Mouse (Mus musculus) embryonic facial prominence, embryonic 10.5 days (tissue): ENCODE data around the gene Lzic. TPM values are rescaled to one million over a fixed set of nuclear protein-coding genes. Genes with fewer than 3 reads are reported as not detected.

Source experiments
- DNase-seq: peaks from one replicate; pipeline ENCODE4 v3.0.0-alpha.2; 2017; ENCODE audit warnings: low spot score
- H3K27ac ChIP-seq: fragments of 300-500 bp; sonication (generic); replicated peaks from 2 replicates; pipeline ENCODE4 v1.5.1; 2016; ENCODE audit warnings: mild to moderate bottlenecking
- H3K27me3 ChIP-seq: fragments of 300-500 bp; sonication (generic); replicated peaks from 2 replicates; pipeline ENCODE4 v1.6.1; 2016; ENCODE audit warnings: low read depth, mild to moderate bottlenecking; ENCODE audit not compliant: poor library complexity, severe bottlenecking
- H3K36me3 ChIP-seq: fragments of 300-500 bp; sonication (generic); replicated peaks from 2 replicates; pipeline ENCODE4 v1.6.1; 2016; ENCODE audit warnings: mild to moderate bottlenecking, moderate library complexity
- H3K4me1 ChIP-seq: fragments of 300-500 bp; sonication (generic); 2 replicates; pipeline ENCODE4 v1.6.1; 2016
- H3K4me3 ChIP-seq: fragments of 300-500 bp; sonication (generic); 2 replicates; pipeline ENCODE4 v1.5.1; 2016; ENCODE audit warnings: mild to moderate bottlenecking, moderate library complexity
- H3K9me3 ChIP-seq: fragments of 300-500 bp; sonication (generic); 2 replicates; pipeline ENCODE4 v1.6.1; 2016; ENCODE audit warnings: mild to moderate bottlenecking
- WGBS: fragments of 180-500 bp; shearing (Covaris S2); methylation state at CpG from one replicate; pipeline ENCODE4 v1.1.7; 2016; 5-methylcytosine and 5-hydroxymethylcytosine counted together
- polyA plus RNA-seq: library from polyadenylated mRNA; unstranded; fragments of >200 nt; fragmentation: Nextera tagmentation; extraction: Ambion mirVana; gene quantifications from 2 replicates; pipeline ENCODE4 v1.2.1, GENCODE M21; 2016

Lzic gene
- polyA plus RNA-seq, 1 experiment from 2014 or later: 53.2 TPM

DNA sequence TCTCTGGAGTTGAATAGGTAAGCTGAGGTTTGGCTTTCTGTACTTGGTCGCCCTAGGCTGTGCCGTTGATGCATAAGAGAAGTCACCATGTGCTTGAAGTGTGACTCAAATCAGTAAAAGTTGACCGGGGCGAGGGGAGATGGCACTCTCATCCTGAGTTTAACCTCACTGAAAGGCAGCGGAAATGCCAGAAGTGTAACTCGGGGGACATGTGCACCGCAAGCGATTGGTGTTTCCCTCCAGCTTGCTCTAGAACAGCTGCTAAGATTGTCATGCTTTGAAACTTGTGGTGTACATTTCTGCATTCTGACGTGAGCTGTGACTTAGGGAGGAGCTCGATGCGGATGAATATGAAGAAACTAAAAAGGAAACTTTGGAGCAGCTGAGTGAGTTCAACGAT lies 2.7 kb downstream of the Lzic start:
- WGBS: 93% methylated on average over 12 of the region's 12 CpGs
- no peaks in the 10 kb centered on the region for H3K9me3 ChIP-seq
- H3K27ac ChIP-seq: no peak overlapping the region
- peaks cover 62% of the 10 kb centered on the region for H3K36me3 ChIP-seq
- no peak for DNase-seq
- H3K4me1 ChIP-seq: peaks cover 26% of the 10 kb centered on the region
- H3K27me3 ChIP-seq: no peaks in the 10 kb centered on the region
- no peak overlapping the region for H3K4me3 ChIP-seq

DNA sequence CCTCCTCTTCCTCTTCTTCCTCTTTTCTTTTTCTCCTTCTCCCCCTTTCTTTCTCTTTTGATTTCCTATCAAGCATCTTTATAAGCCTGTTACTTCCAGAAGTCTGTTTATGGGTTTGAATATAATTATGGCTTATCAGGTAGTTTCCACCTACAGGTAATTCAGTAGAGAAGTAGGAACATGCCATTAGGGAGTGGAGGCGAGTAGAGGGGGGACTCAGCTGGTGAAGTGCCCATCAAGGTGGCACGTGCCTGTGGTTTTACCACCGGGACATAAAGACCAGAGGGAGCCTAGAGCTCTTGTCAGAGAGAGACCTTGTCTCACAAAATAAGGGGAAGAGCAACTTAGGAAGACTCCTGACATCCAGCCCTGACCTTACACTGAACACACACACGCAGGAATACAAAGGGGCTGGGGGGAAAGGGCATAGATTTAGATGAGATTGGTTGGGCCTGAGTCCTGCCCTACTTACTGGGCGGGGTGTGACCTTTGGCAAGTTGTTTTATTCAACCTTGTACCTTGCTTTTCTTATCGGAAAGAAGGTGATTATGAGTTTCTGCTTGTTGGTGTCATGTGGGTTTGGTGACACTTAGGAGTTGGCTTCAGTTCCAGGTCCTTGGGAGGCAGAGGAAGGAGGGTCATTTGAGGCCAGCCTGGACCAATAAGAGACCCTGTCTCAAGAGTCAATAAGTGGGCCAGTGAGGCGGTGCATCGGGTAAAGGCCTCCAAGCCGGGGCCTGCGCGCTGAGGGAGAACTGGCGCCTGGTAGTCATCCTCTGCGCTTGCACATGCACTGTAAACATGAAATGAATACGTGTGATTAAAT lies 4.6 kb downstream of the Lzic start:
- Histone ChIP-seq H3K27ac (no peak overlapping the region), H3K36me3 (peaks cover 81% of the 10 kb centered on the region), H3K27me3 (no peaks in the 10 kb centered on the region), H3K9me3 (no peaks in the 10 kb centered on the region), H3K4me3 (no peak overlapping the region), H3K4me1 (peaks cover 17% of the 10 kb centered on the region)
- WGBS: 94% methylated on average over 14 of the region's 14 CpGs
- no peak for DNase-seq

DNA sequence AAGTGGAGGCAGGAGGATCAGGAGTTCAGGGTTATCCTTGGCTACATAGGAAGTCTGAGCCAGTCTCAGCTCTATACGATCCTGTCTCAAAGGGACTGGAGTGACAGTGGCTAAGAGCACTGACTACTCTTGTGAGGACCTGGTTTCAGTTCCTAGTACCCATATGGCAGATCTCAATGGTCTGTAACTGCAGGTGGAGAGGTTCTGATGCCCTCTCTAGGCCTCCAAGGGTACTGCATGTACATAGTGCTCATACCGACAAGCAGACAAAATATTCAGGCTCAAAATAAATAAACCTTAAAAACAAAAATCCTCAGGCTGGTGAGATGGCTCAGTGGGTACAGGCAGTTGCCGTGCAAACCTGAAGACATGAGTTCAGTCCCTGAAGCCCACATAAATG lies 6.1 kb downstream of the Lzic start:
- 94% methylated on average over 3 of the region's 3 CpGs for WGBS
- H3K9me3 ChIP-seq: no peaks in the 10 kb centered on the region
- peaks cover 17% of the 10 kb centered on the region for H3K4me1 ChIP-seq
- DNase-seq: no peak
- peaks cover 94% of the 10 kb centered on the region for H3K36me3 ChIP-seq
- no peak overlapping the region for H3K4me3 ChIP-seq
- no peak overlapping the region for H3K27ac ChIP-seq
- H3K27me3 ChIP-seq: no peaks in the 10 kb centered on the region

DNA sequence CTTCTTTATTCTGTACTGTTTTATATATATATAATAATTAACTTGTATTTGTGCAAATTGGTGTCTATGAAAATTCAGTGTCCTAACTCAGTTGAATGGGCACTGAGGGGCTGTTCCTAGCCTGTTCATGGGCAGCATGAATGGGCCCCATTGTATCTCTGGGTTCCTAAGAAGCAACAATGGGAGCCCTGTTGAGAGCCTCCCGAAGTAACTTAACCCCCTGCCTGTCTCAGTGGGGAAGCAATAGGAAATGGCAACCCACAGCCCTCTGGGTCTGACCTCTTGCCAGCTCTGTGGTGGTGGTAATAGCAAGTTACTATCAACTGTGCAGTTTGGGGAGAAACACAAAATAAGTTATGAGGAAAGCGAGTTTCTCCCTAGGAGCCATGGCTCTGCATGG lies 11.6 kb downstream of the Lzic start:
- Histone ChIP-seq H3K27ac (peak overlapping the region; percentile 81), H3K27me3 (no peaks in the 10 kb centered on the region), H3K4me3 (no peak overlapping the region), H3K4me1 (peaks cover 15% of the 10 kb centered on the region), H3K9me3 (no peaks in the 10 kb centered on the region), H3K36me3 (peaks cover 95% of the 10 kb centered on the region)
- 16% methylated on average over 2 of the region's 2 CpGs for WGBS
- DNase-seq: peak; percentile 54

DNA sequence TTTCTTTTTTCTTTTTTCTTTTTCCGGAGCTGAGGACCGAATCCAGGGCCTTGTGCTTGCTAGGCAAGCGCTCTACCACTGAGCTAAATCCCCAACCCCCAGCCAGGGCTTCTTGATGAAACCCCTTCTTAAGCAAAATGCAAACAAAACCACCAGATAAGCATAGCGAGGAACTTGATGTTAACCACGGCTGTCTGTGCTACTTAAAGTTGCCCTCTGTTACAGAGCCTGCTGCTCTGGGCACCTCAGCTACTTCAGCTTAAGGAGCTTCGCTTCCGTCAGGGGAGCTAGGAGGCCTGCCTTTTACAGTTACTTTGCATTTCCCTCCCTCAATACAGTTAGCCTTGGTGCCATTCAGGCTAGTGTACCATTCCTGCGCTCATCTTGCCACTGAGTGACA lies 13.9 kb downstream of the Lzic start:
- Histone ChIP-seq H3K27ac (no peak overlapping the region), H3K4me3 (no peak overlapping the region), H3K27me3 (no peaks in the 10 kb centered on the region), H3K36me3 (peaks cover 90% of the 10 kb centered on the region), H3K9me3 (no peaks in the 10 kb centered on the region), H3K4me1 (peaks cover 15% of the 10 kb centered on the region)
- WGBS: 83% methylated on average over 8 of the region's 8 CpGs
- DNase-seq: no peak

DNA sequence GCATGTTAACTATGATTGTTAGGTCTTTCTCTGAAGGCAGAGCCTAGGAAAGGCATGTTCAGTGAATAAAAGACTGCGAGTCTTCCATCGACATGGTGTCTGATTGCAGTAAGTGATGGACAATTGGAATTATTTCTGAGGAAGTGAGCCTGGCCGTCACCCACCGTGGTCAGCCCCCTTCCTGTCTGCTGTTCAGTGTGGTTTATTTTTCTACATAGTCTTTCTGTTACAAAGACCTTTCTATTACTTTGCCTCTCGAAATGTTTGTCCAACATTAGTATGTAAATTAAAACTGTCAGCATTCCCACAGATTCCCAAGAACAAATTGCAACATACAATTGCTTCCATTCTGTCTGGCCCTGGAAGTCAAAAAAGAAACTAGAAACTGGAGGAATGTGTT lies 14.8 kb downstream of the Lzic start:
- DNase-seq: no peak
- 81% methylated on average over 5 of the region's 5 CpGs for WGBS
- no peaks in the 10 kb centered on the region for H3K27me3 ChIP-seq
- H3K9me3 ChIP-seq: no peaks in the 10 kb centered on the region
- no peak overlapping the region for H3K27ac ChIP-seq
- H3K4me1 ChIP-seq: peaks cover 20% of the 10 kb centered on the region
- H3K36me3 ChIP-seq: peaks cover 81% of the 10 kb centered on the region
- no peak overlapping the region for H3K4me3 ChIP-seq

DNA sequence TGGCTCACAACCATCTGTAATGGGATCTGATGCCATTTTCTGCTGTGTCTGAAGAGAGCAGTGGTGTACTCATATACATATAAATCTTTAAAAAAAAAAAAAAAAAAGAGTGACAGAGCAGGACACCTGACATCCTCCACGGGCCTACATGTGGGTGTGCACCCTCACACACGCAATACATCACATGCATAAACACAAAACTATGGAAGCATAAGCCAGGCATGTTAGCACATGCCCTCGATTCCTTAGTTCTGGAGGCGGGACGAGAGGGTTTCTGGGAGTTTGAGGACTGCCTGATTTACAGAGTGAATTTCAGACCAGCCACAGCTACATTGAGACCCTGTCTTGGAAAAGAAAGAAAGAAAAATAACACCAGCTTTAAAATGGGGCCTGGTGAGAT lies 19.3 kb downstream of the Lzic start:
- DNase-seq: no peak
- no peak overlapping the region for H3K4me3 ChIP-seq
- H3K27ac ChIP-seq: no peak overlapping the region
- 79% methylated on average over 5 of the region's 5 CpGs for WGBS
- peaks cover 38% of the 10 kb centered on the region for H3K36me3 ChIP-seq
- H3K4me1 ChIP-seq: peaks cover 11% of the 10 kb centered on the region
- no peaks in the 10 kb centered on the region for H3K9me3 ChIP-seq
- H3K27me3 ChIP-seq: no peaks in the 10 kb centered on the region

DNA sequence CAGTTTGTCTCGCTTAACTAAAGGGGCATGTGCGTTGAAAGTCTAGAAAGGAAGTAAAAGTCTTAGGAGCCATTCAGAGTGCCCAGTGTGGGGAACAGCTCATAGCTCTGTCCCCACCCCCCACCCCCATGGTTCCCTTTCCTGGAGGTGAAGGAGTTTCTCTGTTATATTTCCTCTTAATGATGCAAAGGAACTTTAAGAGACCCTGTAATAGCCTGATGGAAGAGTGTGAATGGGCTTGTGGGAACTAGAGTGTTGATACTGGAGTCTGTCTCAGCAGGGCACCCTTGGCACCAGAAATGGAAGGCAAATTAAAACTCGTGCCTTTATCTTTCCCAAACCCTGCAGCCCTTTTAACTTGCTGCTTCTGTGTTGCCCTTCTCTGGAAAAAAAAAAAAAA lies 19.8 kb downstream of the Lzic start:
- Histone ChIP-seq H3K27me3 (no peaks in the 10 kb centered on the region), H3K4me3 (no peak overlapping the region), H3K9me3 (no peaks in the 10 kb centered on the region), H3K4me1 (peaks cover 11% of the 10 kb centered on the region), H3K27ac (no peak overlapping the region), H3K36me3 (peaks cover 33% of the 10 kb centered on the region)
- 25% methylated on average over 3 of the region's 3 CpGs for WGBS
- no peak for DNase-seq

DNA sequence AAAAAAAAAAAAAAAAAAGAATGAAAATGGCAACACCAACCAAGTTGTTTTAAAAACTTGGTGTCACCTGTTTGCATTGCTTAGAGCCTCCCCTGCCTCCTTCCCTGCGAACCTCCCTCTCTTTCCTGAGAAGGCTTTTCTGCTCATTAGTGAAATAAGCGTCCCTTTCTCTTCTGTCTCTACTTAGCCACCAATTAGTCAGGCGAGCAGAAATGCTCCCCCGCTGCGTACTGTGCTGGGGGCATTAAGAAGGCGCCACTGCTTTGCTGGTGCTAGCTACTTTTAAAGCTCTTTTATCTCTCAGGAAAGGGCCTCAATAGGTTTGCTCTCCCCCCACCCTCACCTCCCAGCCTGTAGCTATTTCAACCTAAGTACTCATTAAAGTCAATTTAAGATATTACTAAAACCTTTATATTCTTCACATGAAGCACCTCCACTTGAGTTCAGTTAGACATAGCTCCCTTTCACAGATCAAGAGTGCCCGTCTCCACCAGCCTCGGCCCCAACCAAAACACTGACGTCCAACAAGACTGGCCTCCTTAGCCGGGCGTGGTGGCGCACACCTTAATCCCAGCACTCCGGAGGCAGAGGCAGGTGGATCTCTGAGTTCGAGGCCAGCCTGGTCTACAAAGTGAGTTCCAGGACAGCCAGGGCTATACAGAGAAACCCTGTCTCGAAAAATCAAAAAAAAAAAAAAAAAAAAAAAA lies 20.4 kb downstream of the Lzic start:
- WGBS: 48% methylated on average over 15 of the region's 15 CpGs
- H3K27me3 ChIP-seq: no peaks in the 10 kb centered on the region
- no peaks in the 10 kb centered on the region for H3K9me3 ChIP-seq
- no peak overlapping the region for H3K27ac ChIP-seq
- H3K4me1 ChIP-seq: peaks cover 11% of the 10 kb centered on the region
- peaks cover 27% of the 10 kb centered on the region for H3K36me3 ChIP-seq
- DNase-seq: no peak
- no peak overlapping the region for H3K4me3 ChIP-seq

- no peak for DNase-seq
- Histone ChIP-seq H3K4me1 (peaks cover 11% of the 10 kb centered on the region), H3K27me3 (no peaks in the 10 kb centered on the region), H3K9me3 (no peaks in the 10 kb centered on the region), H3K36me3 (peaks cover 15% of the 10 kb centered on the region), H3K27ac (no peak overlapping the region), H3K4me3 (no peak overlapping the region)
- 79% methylated on average over 3 of the region's 3 CpGs for WGBS
These were observed 21.9 kb downstream of the Lzic start for GRCm38 (mm10) chr4:149506904-149507303.

DNA sequence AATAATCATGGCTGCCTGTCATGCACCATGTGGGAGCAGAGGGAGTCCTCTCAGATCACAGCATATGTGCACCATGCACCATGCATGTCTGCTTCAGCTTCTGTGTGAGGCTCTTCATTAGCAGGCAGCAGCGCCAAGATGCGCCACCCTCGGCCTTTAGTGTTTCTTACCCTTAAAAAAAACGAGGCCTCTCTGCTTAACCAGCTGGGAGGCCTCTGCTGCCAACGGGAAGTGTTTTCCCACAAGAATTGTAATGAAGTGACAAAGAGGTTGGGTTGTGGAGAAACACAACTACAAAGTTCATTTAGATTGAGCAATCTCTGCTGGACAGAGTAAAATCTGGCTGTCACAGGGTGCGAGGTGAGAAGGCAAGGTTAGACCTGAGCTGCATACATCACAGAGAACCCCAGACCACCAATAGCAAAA lies 26.2 kb downstream of the Lzic start:
- H3K4me3 ChIP-seq: no peak overlapping the region
- no peak overlapping the region for H3K27ac ChIP-seq
- no peaks in the 10 kb centered on the region for H3K27me3 ChIP-seq
- 66% methylated on average over 6 of the region's 6 CpGs for WGBS
- H3K36me3 ChIP-seq: no peaks in the 10 kb centered on the region
- H3K4me1 ChIP-seq: no peaks in the 10 kb centered on the region
- no peaks in the 10 kb centered on the region for H3K9me3 ChIP-seq
- no peak for DNase-seq

DNA sequence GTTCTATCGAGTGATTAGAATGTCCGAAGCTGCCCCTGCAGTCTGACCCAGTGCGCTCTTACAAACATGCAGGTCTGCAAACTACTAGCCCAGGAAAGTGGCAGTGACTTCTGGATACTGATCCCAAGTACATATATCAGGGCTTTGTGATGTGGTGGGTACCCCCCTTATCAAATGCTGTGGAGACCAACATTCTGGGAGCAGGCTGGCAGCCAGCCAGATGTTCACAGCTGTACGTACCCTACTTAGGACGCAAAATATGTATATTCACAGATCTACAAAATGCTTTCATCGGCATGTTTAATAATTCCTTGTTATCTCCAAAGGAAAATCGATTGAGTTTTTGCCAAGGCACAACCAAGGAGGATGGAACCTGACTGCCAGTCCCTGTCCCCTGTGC lies 27.0 kb downstream of the Lzic start:
- no peaks in the 10 kb centered on the region for H3K4me1 ChIP-seq
- H3K36me3 ChIP-seq: no peaks in the 10 kb centered on the region
- 93% methylated on average over 7 of the region's 7 CpGs for WGBS
- no peak for DNase-seq
- H3K27ac ChIP-seq: no peak overlapping the region
- H3K4me3 ChIP-seq: no peak overlapping the region
- no peaks in the 10 kb centered on the region for H3K27me3 ChIP-seq
- H3K9me3 ChIP-seq: no peaks in the 10 kb centered on the region

GRCm38 (mm10) chr4:149515706-149516105 lies 30.7 kb downstream of the Lzic start:
- 94% methylated on average over 5 of the region's 5 CpGs for WGBS
- H3K9me3 ChIP-seq: no peaks in the 10 kb centered on the region
- no peak for DNase-seq
- no peak overlapping the region for H3K4me3 ChIP-seq
- H3K36me3 ChIP-seq: no peaks in the 10 kb centered on the region
- H3K27me3 ChIP-seq: no peaks in the 10 kb centered on the region
- peaks cover 29% of the 10 kb centered on the region for H3K4me1 ChIP-seq
- no peak overlapping the region for H3K27ac ChIP-seq
